Mouse (Mus musculus) liver, adult 2 months (tissue): ENCODE results near the gene Vps35l.

Source experiments
- CTCF ChIP-seq: fragments of 200-500 bp; IDR thresholded peaks from 2 replicates; pipeline ENCODE4 v1.5.1; 2011; ENCODE audit warnings: low read depth, low read length, control low read depth
- POLR2A ChIP-seq: fragments of 200-500 bp; IDR thresholded peaks from 2 replicates; pipeline ENCODE4 v1.6.1; 2011; ENCODE audit warnings: low read length, control low read depth; ENCODE audit not compliant: insufficient read depth; ENCODE audit errors: extremely low read depth

DNA sequence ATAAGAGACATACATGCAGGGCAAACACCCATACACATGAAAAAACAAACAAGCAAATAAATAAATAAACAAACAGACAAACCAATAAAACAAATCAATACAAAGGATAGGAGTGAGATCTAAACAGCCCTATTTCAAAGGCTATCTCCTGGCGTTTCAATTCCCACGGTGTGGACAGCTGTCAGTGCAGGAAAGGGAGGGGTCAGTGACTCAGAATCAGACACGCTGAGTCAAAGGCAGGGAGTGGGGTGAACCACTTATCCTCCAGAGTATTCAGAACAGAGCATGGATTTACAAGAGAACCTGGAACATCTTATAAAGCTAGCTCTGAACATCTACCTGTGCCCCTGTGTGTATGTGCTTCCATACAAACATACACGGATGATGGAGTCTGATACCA is 42.9 kb upstream of the Vps35l start:
- TF ChIP-seq CTCF (no peak), POLR2A (no peak)
